Mouse (Mus musculus) ES-E14 (cell line): ENCODE measurements around the gene 1110008P14Rik.

ENCODE experiments used
- CHD2 ChIP-seq: IDR thresholded peaks from 2 replicates; pipeline ENCODE4 v1.6.1; 2014; ENCODE audit warnings: mild to moderate bottlenecking, low read depth, low read length, inconsistent platforms
- MAFK ChIP-seq: IDR thresholded peaks from 2 replicates; pipeline ENCODE4 v1.6.1; 2014; ENCODE audit warnings: mild to moderate bottlenecking, low read depth, low read length, inconsistent platforms; ENCODE audit not compliant: insufficient read depth
- ZNF384 ChIP-seq: IDR thresholded peaks from 2 replicates; pipeline ENCODE4 v1.6.1; 2012; ENCODE audit warnings: low read depth, low read length, inconsistent platforms

- TF ChIP-seq MAFK (no peak), CHD2 (no peak), ZNF384 (no peak)
These were observed 20.3 kb downstream of the 1110008P14Rik start for GRCm38 (mm10) chr2:32361437-32361836.
